Mouse (Mus musculus): ENCODE results near the gene St5.

St5 gene

DNA sequence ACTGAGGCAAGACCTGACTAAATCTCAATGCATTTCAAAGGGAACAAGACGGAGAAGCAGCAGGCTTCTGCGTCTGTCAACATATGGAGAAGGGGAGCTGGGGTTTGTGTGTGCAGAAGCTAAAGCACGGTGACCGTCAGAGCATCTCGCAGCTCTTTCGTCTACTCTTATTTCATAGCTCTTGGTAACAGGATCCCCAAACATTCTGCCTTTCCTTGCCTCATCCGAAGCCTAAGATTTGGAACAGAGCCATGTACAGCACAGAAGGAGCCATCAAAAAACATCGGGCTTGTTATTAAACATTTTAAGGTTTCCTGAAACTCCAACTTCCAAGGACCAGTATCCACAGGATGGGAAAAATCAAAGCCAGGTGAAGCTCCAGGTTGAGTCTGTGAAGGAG lies 62.3 kb downstream of the St5 start:
- DNase-seq (ENCODE audit: low spot score): no peak

DNA sequence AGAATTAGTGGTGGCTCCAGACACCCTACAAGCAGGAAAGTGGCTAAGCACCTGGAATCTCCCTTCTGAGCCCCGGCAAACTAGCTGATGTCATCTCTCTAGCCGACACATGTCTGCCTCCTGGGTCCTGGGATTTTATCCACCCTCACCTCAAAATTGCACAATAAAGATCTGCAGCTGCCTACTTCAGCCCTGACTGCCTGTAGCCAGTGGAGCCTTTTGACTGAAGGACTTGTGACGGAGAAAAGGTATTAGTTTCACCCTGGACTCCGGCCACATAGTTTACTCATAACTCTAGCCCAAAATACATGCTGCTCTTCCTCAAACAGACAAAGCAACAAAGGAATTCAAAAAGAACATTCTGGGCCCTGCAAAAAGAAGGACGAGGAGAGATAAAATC lies 66.0 kb downstream of the St5 start:
- DNase-seq (ENCODE audit: low spot score): no peak

DNA sequence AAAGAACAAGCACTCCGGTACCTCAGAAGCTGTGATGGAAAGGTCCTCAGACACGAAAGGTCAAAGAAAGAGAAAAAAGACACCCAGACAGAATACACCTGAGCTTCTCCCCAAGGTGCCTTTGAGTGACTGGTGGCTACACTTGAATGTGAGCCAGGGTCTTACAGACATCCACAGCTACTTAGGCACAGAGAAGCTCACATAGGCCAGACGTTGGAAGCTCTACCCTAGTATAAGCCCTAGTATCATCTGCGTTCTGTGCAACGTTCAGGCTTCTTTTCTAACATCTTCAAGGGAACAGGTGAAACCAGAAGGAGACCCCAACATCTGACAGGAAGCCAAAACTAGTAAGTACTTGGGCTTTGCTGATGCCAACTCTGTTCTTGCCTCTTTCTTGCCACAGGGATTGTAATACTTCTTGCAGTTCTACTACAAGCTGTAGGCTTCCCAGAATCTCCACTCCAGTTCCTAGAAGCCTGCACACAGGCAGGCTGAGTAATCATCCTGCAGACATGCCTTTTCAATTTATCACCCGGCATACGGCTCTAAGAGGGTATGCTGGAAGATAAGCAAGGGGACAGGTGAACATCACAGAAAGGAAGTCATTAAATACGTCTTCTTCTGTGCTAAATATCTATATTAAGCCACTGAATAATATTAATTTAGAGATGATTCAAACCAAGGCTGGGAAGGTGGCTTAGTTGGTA lies 67.2 kb downstream of the St5 start:
- DNase-seq (ENCODE audit: low spot score): no peak

DNA sequence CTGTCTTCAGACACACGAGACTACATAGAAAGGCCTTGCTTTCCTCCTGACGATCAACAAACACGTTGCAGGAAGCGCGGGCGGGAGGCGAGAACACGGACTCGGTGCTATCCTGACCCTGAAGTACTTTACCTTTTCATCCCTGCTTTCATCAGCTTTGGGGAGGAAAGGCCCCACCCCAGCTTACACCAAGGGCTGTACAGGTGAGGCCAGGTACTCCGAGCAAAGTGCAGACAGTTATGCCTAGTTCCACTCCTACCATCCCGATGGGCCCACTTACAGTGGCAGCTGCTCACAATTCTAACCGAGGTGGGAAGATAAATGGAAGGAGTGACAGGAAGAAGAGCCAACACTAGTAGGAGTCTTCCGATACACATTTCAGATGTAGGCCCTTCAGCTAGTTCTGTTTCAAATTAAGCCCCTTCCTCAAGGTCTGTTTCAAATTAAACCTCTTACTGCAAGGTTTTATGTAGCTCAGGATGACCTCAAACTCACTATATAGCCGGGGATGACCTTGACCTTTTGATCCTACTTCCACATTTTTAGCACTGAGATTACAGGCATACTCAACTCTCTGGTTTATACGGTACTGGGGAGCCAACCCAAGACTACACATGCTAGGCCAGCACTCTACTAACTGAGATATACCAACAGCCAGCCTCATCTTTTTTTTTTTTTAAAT lies 69.9 kb downstream of the St5 start:
- DNase-seq (ENCODE audit: low spot score): no peak

DNA sequence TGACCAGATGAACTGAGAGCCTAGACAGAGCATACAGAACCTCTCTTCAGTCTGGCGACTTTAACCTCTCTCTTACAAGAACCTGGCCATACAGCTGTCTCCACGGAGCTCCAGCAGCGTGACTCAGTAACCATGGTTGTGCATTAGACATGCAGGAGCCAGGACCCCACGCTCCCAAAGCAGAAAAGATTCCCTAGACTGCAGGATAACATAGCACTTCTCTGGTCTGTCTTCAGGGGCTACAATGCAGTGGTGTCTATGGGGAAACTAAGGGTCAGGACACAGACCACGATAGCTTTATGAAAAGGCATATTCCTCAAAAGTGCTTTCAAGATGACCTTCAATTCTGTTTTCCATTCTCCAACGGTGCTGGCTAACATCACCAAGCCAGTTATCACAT lies 72.1 kb downstream of the St5 start:
- no peak for DNase-seq (ENCODE audit: low spot score)

DNA sequence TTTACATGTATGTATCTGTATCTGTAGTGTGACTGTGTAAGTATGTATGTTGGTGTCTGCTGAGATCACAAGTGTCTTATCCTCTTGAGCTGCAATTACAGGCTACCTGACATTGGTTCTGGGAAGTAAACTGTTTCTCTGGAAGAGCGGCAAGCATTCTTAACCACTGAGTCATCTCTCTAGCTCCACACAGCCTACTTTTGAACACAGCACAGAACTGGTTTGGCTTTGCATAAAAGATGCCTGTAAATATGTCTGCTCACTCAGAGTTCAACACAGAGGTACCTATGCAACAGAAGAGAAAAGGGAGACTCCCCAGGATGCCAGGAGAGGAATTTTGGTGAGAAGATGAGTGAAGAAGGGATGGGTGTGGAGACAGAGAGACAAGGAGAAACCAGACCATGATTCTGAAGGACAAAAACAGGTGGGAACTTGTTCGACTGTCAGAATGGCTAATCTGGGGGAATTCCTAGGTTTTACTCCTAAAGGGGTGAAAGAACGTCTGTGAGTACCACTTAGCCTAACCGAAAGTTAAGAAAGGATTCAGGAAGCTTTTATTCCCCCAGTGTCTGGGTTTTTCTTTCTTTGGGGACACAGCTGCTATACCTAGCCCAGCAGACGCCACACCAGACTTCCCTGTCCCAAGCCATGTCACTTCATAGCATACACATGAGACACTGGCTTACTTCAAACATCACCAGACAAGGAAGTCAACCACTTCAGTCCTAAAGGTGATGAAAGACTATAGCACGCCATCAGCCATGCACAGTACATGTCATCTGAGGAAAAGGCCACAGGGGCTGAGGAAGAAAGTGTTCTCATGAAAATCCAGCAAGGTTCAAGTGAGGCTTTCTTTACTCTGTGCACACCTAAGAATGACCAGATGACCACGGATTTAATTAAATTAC lies 73.3 kb downstream of the St5 start:
- DNase-seq (ENCODE audit: low spot score): no peak

DNA sequence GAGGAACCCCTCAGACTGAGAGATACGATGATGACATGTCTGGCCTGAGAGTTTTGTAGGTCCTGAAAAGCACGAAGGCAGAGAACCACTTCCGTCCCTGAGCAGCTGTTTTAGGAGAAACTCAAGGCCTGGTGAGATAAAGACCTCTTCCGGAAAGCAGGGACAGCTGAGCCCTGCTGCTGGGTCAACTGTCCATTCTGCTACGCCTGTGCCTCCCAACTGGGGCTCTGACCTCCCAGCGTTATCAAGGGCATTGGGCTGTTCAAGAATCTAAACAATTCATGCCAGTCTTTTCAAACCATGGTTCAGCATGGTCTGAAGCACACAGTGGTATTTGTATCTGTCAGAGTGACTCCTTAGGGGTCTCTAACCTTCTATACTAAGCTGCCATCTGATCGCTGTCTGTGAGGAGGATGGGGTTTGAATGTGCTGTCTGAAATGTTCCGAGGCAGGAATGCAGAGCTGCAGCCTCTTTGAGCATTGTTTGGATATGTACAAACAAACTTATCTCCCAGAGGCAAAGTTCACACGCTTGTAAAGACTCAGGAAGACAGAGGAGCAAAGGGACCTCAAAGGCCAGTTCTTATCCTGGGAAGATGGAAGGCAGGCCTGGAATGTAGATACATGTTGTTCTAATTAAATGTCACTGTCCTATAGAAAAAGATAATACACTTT lies 74.3 kb downstream of the St5 start:
- no peak for DNase-seq (ENCODE audit: low spot score)

DNA sequence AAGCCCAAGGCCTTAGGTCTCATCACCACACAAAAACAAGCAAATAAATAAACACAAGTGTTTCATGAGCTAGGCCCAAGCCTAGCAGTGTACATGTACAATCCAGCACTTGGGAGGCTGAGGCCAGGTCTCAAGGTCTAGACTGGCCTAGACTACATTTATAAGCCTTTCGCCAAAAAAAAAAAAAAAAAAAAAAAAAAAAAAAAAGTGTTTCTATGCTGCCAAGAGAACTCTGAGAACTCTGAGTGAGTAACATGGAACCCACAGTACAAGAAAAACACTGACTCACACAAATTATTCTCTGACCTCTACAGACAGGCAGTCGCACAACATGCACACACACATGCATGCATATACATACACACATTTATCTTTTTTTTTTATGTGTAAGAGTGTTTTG lies 75.6 kb downstream of the St5 start:
- no peak for DNase-seq (ENCODE audit: low spot score)

DNA sequence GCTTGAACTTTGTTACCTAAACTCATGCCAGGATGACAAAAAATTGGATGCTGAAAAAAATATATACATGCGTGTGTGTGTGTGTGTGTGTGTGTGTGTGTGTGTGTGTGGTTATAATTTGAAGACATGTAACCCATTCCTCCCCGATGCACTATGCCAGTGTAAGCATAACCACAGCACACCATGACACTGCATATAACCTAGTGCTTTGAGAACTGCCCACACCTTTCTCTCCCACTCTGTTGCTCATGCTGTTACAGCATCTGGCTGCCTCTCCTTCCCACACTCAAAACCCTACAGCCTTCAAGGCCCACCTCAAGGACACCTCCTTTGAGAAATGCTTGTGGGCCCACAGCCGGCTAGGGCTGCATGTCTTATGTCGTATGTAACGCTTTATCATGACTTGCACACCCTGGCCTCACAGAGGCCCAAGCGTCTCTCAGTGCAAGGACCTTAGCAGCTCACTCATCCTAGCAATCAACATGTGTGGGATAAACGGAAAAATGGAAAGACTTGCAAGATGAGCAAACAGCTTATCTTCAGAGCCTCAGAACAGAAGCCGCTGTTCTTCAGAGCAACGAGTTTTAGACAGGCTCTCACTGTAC lies 81.1 kb downstream of the St5 start:
- no peak for DNase-seq (ENCODE audit: low spot score)

DNA sequence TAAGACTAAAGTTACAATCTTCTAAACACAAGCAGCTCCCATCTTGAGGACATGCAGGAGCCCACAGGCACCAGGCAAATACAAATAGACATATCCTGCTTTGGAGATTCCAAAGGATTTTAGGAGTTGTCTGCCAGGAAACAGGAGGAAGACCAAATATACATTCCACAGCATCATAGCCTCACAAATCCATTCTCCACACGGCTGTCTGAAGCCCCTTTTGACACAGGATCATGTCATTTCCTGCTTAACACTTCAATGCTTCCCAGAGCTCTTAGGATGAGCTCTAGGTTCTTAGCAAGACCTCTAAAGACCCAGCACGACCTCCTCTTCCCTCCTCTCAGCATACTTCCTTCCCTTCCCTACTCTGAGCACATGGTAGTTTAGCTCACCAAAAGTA lies 82.4 kb downstream of the St5 start:
- no peak for DNase-seq (ENCODE audit: low spot score)

DNA sequence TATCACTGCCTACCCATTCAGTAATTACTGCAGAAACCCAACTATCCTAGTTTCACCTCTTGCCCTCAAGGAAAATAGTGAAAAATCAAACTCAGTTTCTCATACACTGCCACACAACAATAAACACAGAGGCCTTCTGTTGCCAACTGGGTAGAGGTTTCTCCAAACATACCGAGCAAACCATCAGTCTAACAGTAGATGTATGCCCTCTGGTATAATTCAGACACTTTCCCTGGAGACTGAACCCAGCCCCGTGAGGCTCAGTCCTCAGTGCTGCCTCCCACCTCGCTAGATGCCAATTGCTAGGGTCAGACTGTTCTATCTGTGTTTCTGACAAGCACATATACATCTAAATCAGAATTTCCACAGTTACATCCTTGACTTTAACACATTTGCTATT lies 83.1 kb downstream of the St5 start:
- no peak for DNase-seq (ENCODE audit: low spot score)

DNA sequence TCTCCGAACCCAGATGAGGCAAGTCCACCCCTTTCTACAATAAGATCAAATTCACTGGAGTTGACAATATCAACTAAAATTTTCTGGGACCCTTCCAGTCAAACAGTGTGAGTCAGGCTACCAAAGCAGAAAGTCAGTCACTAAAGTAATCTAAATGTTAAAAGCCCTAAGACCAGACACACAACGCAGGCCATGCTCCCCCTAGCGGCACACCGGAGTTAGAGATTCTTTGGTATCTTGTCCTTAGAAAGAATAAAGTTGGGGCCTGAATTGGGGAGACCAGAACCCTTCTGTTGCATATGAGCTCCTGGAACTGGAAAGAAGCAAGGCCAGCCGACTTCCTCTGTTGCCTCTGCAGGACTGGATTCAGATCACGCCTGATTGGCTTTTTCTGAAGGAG lies 84.7 kb downstream of the St5 start:
- DNase-seq (ENCODE audit: low spot score): peak; percentile 72

DNA sequence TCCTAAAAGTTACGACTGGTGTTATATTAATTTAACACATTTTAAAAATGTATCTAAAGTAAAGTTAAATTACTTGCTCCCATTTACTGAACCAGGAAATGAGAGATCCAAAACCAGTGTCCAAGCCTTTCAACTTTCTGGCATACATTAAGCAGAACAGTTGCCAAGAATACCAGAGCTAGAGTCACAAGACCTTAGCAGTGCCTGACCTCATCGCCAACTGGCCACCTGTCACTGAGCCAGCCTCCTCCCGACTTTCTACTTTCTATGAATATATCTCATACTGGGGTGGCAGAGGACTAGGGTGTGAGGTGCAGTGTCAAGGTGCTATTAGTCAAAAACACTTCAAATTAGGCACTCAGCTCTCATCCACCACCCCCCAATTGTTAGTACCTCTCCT lies 85.6 kb downstream of the St5 start:
- no peak for DNase-seq (ENCODE audit: low spot score)

DNA sequence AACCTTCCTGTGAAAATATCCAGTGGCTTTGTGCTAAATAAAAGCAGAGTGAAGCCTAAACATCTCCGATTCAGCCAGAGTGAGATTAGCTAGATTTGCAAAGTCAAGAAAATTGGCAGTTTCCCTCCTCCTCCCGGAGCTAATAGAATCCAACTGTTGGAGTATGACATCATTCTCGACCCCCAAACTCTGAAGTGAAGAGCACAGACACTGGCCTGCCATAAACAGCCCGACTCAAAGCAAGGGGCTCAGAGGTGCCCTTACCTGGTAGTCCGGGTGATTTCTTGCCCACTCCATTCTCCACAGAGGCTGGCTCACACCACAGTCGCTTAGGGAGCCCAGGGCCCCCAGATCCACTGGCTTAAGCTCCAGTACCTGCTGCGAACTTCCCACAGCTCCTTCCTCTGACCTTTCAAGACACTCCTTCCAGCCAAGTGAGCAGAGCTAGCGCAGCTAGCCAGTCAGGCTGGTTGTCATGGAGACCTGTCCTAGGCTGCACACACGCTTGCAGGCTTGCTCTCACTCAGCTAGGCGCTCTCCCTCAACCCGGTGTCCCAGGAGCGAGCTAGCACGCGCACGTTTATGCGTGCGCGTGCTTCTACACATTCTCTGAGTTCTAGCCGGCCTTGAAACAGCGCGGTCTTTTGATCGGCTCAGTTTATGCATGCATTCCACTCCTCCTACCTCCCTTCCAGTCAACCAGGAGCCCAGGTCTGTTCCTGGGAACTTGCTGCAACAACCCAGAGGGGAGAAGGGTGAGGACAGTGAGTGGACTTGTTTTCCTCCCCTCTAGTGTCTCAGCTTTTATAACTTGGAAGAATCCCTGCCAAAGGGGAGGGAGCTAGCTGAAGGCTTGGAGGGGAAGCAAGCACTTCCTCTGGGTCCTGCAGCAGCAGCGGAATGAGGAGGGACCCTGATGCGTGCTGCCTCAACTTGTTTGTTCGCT lies 87.1 kb downstream of the St5 start:
- peak; percentile 80 for DNase-seq (ENCODE audit: low spot score)

DNA sequence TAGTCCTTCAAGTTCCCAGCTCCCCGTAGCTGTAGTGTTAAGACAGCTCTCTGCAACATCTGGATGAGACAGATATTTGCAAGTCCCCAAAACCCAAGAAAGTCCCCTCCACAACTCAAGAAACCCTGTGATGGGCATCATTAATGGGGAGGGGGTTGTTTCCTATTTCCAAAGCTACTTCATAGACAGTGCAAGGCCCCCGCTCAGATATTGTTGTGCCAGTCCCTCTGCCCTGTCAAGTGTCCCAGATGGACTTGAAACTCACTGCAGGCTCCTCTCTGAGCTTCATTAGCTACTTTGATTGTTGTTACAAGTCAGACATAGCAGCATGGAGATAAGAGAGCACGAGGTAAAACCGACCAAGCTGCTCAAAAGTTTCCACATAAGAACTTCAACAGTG lies 87.8 kb downstream of the St5 start:
- no peak for DNase-seq (ENCODE audit: low spot score)

DNA sequence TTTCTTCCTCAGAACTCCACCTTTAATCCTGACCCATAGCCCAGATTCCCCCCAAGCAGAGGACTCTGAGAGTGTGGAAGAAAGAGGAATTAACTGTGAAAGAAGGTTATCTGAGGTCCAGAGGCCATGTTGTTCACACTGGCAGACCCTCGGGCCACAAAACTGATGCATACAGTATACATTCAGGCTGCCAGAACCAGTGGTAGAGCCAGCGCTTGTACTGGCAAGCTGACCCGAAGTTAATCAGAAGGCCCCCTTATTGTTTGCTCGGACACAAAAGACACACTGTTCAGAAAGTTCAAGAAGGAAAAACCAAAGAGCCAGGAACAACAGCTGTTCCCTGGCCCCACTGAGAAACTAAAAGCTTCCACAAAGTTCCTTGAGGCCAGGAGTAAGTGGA lies 88.5 kb downstream of the St5 start:
- no peak for DNase-seq (ENCODE audit: low spot score)

DNA sequence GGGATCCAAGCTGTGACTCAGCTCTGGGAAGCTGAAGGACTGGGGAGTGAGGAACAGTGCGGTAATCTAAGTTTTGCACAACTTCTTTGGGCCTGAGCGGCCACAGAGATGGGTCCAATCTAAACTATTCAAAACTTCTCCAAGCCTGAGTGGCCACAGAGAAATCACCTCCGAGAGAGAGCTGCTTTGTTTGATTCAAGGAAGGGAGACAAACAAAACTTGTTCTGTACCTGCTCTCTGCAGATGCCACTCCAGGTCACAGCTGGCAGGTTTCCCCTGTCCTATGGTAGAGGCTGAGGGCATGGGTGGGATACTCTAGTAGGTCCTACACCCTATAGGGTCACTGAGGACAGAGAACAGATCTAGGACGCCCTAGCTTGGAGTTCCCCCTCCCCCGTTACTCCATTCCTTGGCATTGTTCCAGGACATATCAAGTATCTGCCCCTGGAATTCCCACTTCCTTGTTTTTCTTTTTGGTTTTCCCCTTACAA lies 89.8 kb downstream of the St5 start:
- no peak for DNase-seq (ENCODE audit: low spot score)

DNA sequence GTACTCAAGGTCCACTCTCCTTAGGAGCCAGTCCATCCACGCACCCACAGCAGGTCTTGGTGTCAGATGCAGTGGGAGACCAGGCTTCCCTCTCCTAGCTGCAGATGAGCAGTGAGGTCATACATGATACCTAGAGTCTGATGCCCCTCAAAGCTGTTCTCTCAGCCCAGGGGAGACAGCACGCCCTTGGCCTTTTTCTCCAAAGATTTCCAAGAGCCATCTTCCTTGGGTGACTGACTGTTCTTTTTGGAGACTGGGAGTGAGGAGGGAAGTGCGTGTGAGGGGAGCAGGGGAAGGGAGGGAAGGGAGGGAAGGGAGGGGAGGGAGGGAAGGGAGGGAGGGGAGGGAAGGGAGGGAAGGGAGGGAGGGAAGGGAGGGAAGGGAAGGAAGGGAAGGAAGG lies 90.4 kb downstream of the St5 start:
- no peak for DNase-seq (ENCODE audit: low spot score)

DNA sequence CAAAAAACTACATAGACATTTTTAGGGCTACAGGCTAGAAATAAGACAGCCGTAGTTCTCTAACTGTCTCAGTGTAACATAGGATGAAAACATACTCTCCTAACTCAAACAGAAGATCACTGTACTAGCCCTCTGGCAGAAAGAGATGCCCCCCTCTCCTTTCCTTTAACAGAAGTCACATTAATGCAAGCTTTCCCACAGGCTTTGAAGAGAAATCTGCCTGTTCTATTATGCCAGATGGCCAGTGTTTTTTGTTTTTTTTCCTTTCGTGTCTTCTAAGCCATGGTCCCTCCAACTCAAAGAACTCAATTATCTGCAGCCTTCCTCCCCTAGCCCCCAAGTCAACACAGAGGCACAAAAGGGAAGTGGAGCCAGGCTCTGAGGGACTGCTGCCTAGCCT lies 90.9 kb downstream of the St5 start:
- DNase-seq (ENCODE audit: low spot score): no peak

DNA sequence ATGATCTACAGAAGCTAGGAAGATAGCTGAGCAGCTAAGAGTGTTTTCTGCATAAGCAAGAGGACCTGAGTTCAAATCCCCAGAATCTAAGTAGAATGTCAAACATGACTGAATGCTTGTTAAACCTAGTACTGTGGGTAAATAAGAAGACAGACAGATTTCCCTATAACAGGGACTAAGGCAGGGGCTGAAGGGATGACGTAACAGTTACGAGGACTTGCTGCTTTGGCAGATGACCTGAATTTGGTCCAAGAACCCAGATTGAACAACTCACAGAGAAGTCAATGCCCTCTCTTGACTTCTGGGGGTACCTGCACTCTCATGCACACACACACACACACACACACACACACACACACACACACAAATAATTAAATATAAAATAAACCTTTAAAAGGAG lies 93.1 kb downstream of the St5 start:
- DNase-seq (ENCODE audit: low spot score): no peak

Data from ovary, postnatal 36 days (tissue).